In the genomic region with DNA sequence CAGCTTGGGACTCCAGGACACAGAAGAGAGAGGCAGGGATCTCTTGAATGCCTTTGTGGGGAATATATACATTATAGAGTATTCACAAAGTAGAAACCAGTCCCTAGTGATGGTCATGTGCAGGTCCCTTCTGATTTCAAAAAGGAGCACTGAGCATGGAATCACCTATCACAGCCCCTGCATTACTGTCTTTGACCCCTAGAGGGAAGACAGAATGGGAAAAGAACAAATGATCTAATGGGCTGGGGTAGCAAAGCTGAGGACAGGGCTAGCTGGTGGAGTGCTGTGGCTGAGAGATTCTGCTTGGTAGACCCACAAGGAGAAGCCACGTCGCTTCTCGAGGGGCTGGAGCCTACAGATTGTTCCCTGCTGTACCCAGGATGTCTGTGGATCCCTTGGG, we compare ENCODE assay signal across 22 mouse cellular contexts. TPM values are rescaled to one million over a fixed set of nuclear protein-coding genes. Genes with fewer than 3 reads are reported as not detected.
DNase-seq lines count a peak whose midpoint lies in the region; ATAC-seq and TF ChIP-seq lines count a peak whose summit lies in the region.
"Had no signal": no experiment of that assay in that cellular context is flagged by ENCODE, and none has a peak within 500 bp of the region (broad histone marks: within the 10 kb centered on the region; RNA-seq: fewer than 3 reads in every experiment).

No protein-coding gene starts in this region.

- ATAC-seq in intestine, postnatal 0 days = no peak
- ATAC-seq in intestine, embryonic 15.5 days = no peak
- ATAC-seq in midbrain, postnatal 0 days (ENCODE audit: low FRiP score) = no peak
- no peak for ATAC-seq in midbrain, embryonic 13.5 days
- ATAC-seq: CD4-positive, CD25-positive, alpha-beta regulatory T cell, adult 4 months; Patski had no signal

- H3K4me2 ChIP-seq in intestine, postnatal 0 days (replicated peaks; ENCODE audit: low read depth) = no peak overlapping the region
- no peak overlapping the region for H3K4me2 ChIP-seq in intestine, embryonic 15.5 days (replicated peaks)
- H3K4me2 ChIP-seq in midbrain, postnatal 0 days (ENCODE audit: low read depth, low read length, poor library complexity, severe bottlenecking) = no peak overlapping the region
- H3K4me2 ChIP-seq in midbrain, embryonic 13.5 days (replicated peaks) = no peak overlapping the region
- H3K4me2 ChIP-seq: hindbrain, embryonic 13.5 days; limb, embryonic 13.5 days; midbrain, embryonic 12.5 days; neural tube, embryonic 15.5 days had no signal

- DNase-seq in midbrain, postnatal 0 days (ENCODE audit: low spot score) = no peak
- DNase-seq in ES-CJ7 (ENCODE audit: low read depth, low spot score) = peak; percentile 33
- DNase-seq in retina, embryonic 14.5 days (ENCODE audit: low spot score) = peak; percentile 23
- DNase-seq in right cerebral cortex, adult 2 months (ENCODE audit: low spot score in 2 of 2) = no peak
- DNase-seq in frontal cortex, postnatal 14 days (ENCODE audit: low spot score in 2 of 2) = no peak
- DNase-seq: gastrocnemius, postnatal 10 days; kidney, adult 11 months; kidney, postnatal 14 days; layer of hippocampus, adult 9-11 months; lung, adult 2 months had no signal

- H3K4me1 ChIP-seq in intestine, postnatal 0 days (replicated peaks; ENCODE audit: control insufficient read depth, insufficient read depth, low read length) = no peaks in the 10 kb centered on the region
- no peaks in the 10 kb centered on the region for H3K4me1 ChIP-seq in intestine, embryonic 15.5 days (replicated peaks)
- no peaks in the 10 kb centered on the region for H3K4me1 ChIP-seq in midbrain, postnatal 0 days (ENCODE audit: insufficient read depth, low read length)
- H3K4me1 ChIP-seq in midbrain, embryonic 13.5 days (replicated peaks) = no peaks in the 10 kb centered on the region
- H3K4me1 ChIP-seq: embryonic facial prominence, embryonic 10.5 days; limb, embryonic 13.5 days; midbrain, embryonic 12.5 days; neural tube, embryonic 15.5 days had no signal

- H3K4me3 ChIP-seq in intestine, postnatal 0 days (ENCODE audit: low read depth, low read length) = no peak overlapping the region
- H3K4me3 ChIP-seq in intestine, embryonic 15.5 days (replicated peaks) = no peak overlapping the region
- no peak overlapping the region for H3K4me3 ChIP-seq in midbrain, postnatal 0 days (ENCODE audit: low read depth, low read length)
- H3K4me3 ChIP-seq in midbrain, embryonic 13.5 days (replicated peaks) = no peak overlapping the region
- H3K4me3 ChIP-seq: embryonic facial prominence, embryonic 10.5 days; erythroblast, embryonic 14.5 days; hindbrain, embryonic 13.5 days; limb, embryonic 13.5 days; midbrain, embryonic 12.5 days; myocyte; neural tube, embryonic 15.5 days had no signal

- no peak overlapping the region for H3K9ac ChIP-seq in intestine, postnatal 0 days (ENCODE audit: low read depth, low read length)
- H3K9ac ChIP-seq in intestine, embryonic 15.5 days = no peak overlapping the region
- no peak overlapping the region for H3K9ac ChIP-seq in midbrain, postnatal 0 days (replicated peaks; ENCODE audit: low read length, poor library complexity, severe bottlenecking)
- H3K9ac ChIP-seq in midbrain, embryonic 13.5 days (replicated peaks) = no peak overlapping the region
- H3K9ac ChIP-seq: hindbrain, embryonic 13.5 days; limb, embryonic 13.5 days; midbrain, embryonic 12.5 days; neural tube, embryonic 15.5 days had no signal

- TF ChIP-seq CTCF in intestine, postnatal 0 days (IDR thresholded peaks at IDR 0.05; ENCODE audit: low read depth) = peak; percentile 50
- TF ChIP-seq CTCF in midbrain, postnatal 0 days (IDR thresholded peaks at IDR 0.05) = peak; percentile 50

- no peaks in the 10 kb centered on the region for H3K36me3 ChIP-seq in intestine, postnatal 0 days (ENCODE audit: control insufficient read depth, insufficient read depth)
- no peaks in the 10 kb centered on the region for H3K36me3 ChIP-seq in intestine, embryonic 15.5 days
- peaks cover 61% of the 10 kb centered on the region for H3K36me3 ChIP-seq in midbrain, postnatal 0 days (ENCODE audit: insufficient read depth, low read length)
- H3K36me3 ChIP-seq in midbrain, embryonic 13.5 days = peaks cover 43% of the 10 kb centered on the region
- H3K36me3 ChIP-seq: embryonic facial prominence, embryonic 10.5 days; limb, embryonic 13.5 days; midbrain, embryonic 12.5 days had no signal

- no peak overlapping the region for H3K27ac ChIP-seq in intestine, postnatal 0 days (ENCODE audit: low read depth, low read length)
- H3K27ac ChIP-seq in intestine, embryonic 15.5 days = no peak overlapping the region
- no peak overlapping the region for H3K27ac ChIP-seq in midbrain, postnatal 0 days (ENCODE audit: low read depth, low read length)
- no peak overlapping the region for H3K27ac ChIP-seq in midbrain, embryonic 13.5 days
- H3K27ac ChIP-seq: embryonic facial prominence, embryonic 10.5 days; hindbrain, embryonic 13.5 days; limb, embryonic 13.5 days; midbrain, embryonic 12.5 days; neural tube, embryonic 15.5 days had no signal

- no peaks in the 10 kb centered on the region for H3K27me3 ChIP-seq in intestine, postnatal 0 days (replicated peaks; ENCODE audit: control insufficient read depth, insufficient read depth, low read length)
- no peaks in the 10 kb centered on the region for H3K27me3 ChIP-seq in intestine, embryonic 15.5 days (replicated peaks)
- no peaks in the 10 kb centered on the region for H3K27me3 ChIP-seq in midbrain, postnatal 0 days (ENCODE audit: insufficient read depth, low read length)
- H3K27me3 ChIP-seq in midbrain, embryonic 13.5 days = no peaks in the 10 kb centered on the region
- H3K27me3 ChIP-seq: hindbrain, embryonic 13.5 days; limb, embryonic 13.5 days; midbrain, embryonic 12.5 days; neural tube, embryonic 15.5 days had no signal

- H3K9me3 ChIP-seq in intestine, postnatal 0 days (ENCODE audit: control insufficient read depth) = no peaks in the 10 kb centered on the region
- H3K9me3 ChIP-seq in intestine, embryonic 15.5 days = no peaks in the 10 kb centered on the region
- H3K9me3 ChIP-seq in midbrain, postnatal 0 days (ENCODE audit: low read length) = no peaks in the 10 kb centered on the region
- H3K9me3 ChIP-seq in midbrain, embryonic 13.5 days = no peaks in the 10 kb centered on the region
- H3K9me3 ChIP-seq: embryonic facial prominence, embryonic 10.5 days; hindbrain, embryonic 13.5 days; limb, embryonic 13.5 days; midbrain, embryonic 12.5 days; neural tube, embryonic 15.5 days had no signal

- 81% methylated on average over 3 of the region's 3 CpGs for WGBS in intestine, postnatal 0 days
- 79% methylated on average over 3 of the region's 3 CpGs for WGBS in intestine, embryonic 15.5 days
- 78% methylated on average over 3 of the region's 3 CpGs for WGBS in midbrain, postnatal 0 days
- 78% methylated on average over 3 of the region's 3 CpGs for WGBS in midbrain, embryonic 13.5 days

RNA-seq across cellular contexts. Expression of gene Zscan20, which starts 49.6 kb away (rescaled TPM):
- polyA plus RNA-seq in intestine, postnatal 0 days (2015; fragmentation: Nextera tagmentation; extraction: Ambion mirVana) = 0.87 and 1.0 TPM in 2 replicates
- 2.5 and 3.5 TPM in 2 replicates for polyA plus RNA-seq in intestine, embryonic 15.5 days (2015; fragmentation: Nextera tagmentation; extraction: Ambion mirVana)
- total RNA-seq in midbrain, postnatal 0 days (2014; rRNA removed) = 12.3 and 16.6 TPM in 2 replicates
- 1.9 and 2.5 TPM in 2 replicates for polyA plus RNA-seq in midbrain, postnatal 0 days (2015; fragmentation: Nextera tagmentation; extraction: Ambion mirVana)
- 5.7 and 6.0 TPM in 2 replicates for polyA plus RNA-seq in midbrain, embryonic 13.5 days (2015; fragmentation: Nextera tagmentation; extraction: Ambion mirVana)

RNA-seq across cellular contexts. Expression of gene Tlr12, which starts 58.1 kb away (rescaled TPM):
- polyA plus RNA-seq in intestine, postnatal 0 days (2015; fragmentation: Nextera tagmentation; extraction: Ambion mirVana) = 2.1 and 2.5 TPM in 2 replicates
- 2.2 and 2.4 TPM in 2 replicates for polyA plus RNA-seq in intestine, embryonic 15.5 days (2015; fragmentation: Nextera tagmentation; extraction: Ambion mirVana)
- 1.3 and 2.1 TPM in 2 replicates for total RNA-seq in midbrain, postnatal 0 days (2014; rRNA removed)
- polyA plus RNA-seq in midbrain, postnatal 0 days (2015; fragmentation: Nextera tagmentation; extraction: Ambion mirVana) = 0.71 and 1.1 TPM in 2 replicates
- polyA plus RNA-seq in midbrain, embryonic 13.5 days (2015; fragmentation: Nextera tagmentation; extraction: Ambion mirVana) = 1.0 and 1.6 TPM in 2 replicates
- polyA plus RNA-seq: myocyte, Patski had no signal

Comparison
In these comparisons a context has a peak if more than half of its experiments do, and no peak if none do; other contexts are left out.
1. DNase-seq: peak in ES-CJ7 (single experiment) and retina, embryonic 14.5 days (single experiment); none in midbrain, postnatal 0 days (single experiment), right cerebral cortex, adult 2 months (0 of 2) and frontal cortex, postnatal 14 days (0 of 2).